Mouse (Mus musculus) small intestine, adult 2 months (tissue): ENCODE measurements around the gene Tbx21.

ENCODE experiments used
- CTCF ChIP-seq: fragments of 200-500 bp; IDR thresholded peaks from 2 replicates; pipeline ENCODE4 v1.5.1; 2012; ENCODE audit warnings: low read depth, mild to moderate bottlenecking, control low read depth, inconsistent platforms, low read length, moderate library complexity, mixed read lengths; ENCODE audit not compliant: insufficient replicate concordance, insufficient read length; ENCODE audit errors: extremely low read depth
- POLR2A ChIP-seq: fragments of 200-500 bp; IDR thresholded peaks from 2 replicates; pipeline ENCODE4 v1.6.1; 2012; ENCODE audit warnings: low read depth, mild to moderate bottlenecking, control low read depth, inconsistent platforms, low read length, moderate library complexity

DNA sequence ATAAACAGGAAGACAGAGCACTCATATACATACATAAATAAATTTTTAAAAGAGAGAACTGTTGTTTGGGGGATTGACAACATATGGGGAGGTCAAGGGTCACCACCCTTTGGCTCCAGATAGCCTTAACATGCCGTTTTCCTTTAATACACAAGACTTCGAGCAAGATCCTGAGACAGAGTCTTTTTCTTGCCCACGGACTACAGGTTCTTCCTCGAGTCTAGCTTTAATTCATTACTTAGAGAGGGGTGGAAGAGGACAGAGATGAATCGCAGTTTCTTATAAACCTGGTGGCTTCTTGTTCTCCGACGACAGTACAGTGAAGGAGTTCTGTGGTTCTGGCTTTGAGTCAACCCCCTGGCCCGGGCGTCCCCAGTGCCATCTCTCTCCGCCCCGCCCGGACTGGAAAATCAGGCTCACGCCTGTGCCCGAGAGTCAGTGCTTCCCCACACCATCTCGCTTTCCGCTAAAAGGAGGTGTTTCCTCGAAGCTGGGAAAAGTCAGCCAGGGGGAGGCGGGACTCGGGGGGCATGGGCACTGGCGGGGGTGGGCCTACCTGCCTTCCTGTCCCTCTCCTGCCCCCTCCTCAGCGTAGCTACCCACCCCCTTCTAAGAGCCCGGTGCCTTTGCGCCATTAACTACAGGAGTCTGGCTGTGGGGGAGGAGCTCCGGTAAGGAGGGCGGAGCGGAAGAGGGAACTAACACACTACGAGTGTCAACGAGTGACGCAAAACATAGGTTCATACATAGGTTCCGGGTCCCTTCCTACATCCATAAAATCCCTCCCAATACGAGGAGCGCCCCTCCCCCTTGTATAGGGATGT lies 11.7 kb upstream of the Tbx21 start:
- no peak for TF ChIP-seq CTCF
- TF ChIP-seq POLR2A, result peak; percentile 20; the same call in 1 of the 2 replicates
